Mouse (Mus musculus) hindbrain, embryonic 14.5 days (tissue): ENCODE results near the gene Gm10762. TPM values are rescaled to one million over a fixed set of nuclear protein-coding genes. Genes with fewer than 3 reads are reported as not detected.
"Not testable (repeated sequence)": the region's sequence is repeated elsewhere in the genome, so short reads cannot be mapped to it uniquely, and the experiment has no call there.

ENCODE experiments used
- ATAC-seq: fragments of 200-750 bp; cut with Nextera tagmentation; 2 replicates; pipeline ENCODE4 v1.8.0; 2017; ENCODE audit warnings: moderate number of reproducible peaks, mild to moderate bottlenecking, moderate TSS enrichment, moderate library complexity; ENCODE audit not compliant: low FRiP score
- DNase-seq: peaks from one replicate; pipeline ENCODE4 v3.0.0-alpha.2; 2015; ENCODE audit warnings: low spot score
- H3K27ac ChIP-seq: fragments of 300-500 bp; sonication (generic); 2 replicates; pipeline ENCODE4 v1.5.1; 2014; ENCODE audit warnings: mild to moderate bottlenecking, moderate library complexity
- H3K27me3 ChIP-seq: fragments of 300-500 bp; sonication (generic); 2 replicates; pipeline ENCODE4 v1.6.1; 2014; ENCODE audit warnings: mild to moderate bottlenecking, low read length, mixed read lengths; ENCODE audit not compliant: control insufficient read depth, insufficient read depth
- H3K36me3 ChIP-seq: fragments of 300-500 bp; sonication (generic); replicated peaks from 2 replicates; pipeline ENCODE4 v1.6.1; 2014; ENCODE audit not compliant: control insufficient read depth, insufficient read depth
- H3K4me1 ChIP-seq: fragments of 300-500 bp; sonication (generic); replicated peaks from 2 replicates; pipeline ENCODE4 v1.6.1; 2014; ENCODE audit warnings: antibody characterized with exemption, low read length, mixed read lengths; ENCODE audit not compliant: control insufficient read depth, insufficient read depth
- H3K4me2 ChIP-seq: fragments of 300-500 bp; sonication (generic); replicated peaks from 2 replicates; pipeline ENCODE4 v1.6.1; 2014; ENCODE audit warnings: mild to moderate bottlenecking, moderate library complexity
- H3K4me3 ChIP-seq: fragments of 300-500 bp; sonication (generic); replicated peaks from 2 replicates; pipeline ENCODE4 v1.5.1; 2014; ENCODE audit warnings: mild to moderate bottlenecking, low read length
- H3K9ac ChIP-seq: fragments of 300-500 bp; sonication (generic); 2 replicates; pipeline ENCODE4 v1.6.1; 2014
- H3K9me3 ChIP-seq: fragments of 300-500 bp; sonication (generic); 2 replicates; pipeline ENCODE4 v1.6.1; 2016; ENCODE audit warnings: low read length; ENCODE audit not compliant: control insufficient read depth
- WGBS: fragments of 180-500 bp; shearing (Covaris S2); extraction: QIAGEN DNeasy Blood & Tissue Kit; methylation state at CpG from one replicate; pipeline ENCODE4 v1.1.7; 2014; 5-methylcytosine and 5-hydroxymethylcytosine counted together
- polyA plus RNA-seq: library from polyadenylated mRNA; unstranded; fragments of >200 nt; fragmentation: Nextera tagmentation; extraction: Ambion mirVana; gene quantifications from 2 replicates; pipeline ENCODE4 v1.2.1, GENCODE M21; 2014

Gm10762 gene
- polyA plus RNA-seq: 19.8 and 22.8 TPM in 2 replicates

DNA sequence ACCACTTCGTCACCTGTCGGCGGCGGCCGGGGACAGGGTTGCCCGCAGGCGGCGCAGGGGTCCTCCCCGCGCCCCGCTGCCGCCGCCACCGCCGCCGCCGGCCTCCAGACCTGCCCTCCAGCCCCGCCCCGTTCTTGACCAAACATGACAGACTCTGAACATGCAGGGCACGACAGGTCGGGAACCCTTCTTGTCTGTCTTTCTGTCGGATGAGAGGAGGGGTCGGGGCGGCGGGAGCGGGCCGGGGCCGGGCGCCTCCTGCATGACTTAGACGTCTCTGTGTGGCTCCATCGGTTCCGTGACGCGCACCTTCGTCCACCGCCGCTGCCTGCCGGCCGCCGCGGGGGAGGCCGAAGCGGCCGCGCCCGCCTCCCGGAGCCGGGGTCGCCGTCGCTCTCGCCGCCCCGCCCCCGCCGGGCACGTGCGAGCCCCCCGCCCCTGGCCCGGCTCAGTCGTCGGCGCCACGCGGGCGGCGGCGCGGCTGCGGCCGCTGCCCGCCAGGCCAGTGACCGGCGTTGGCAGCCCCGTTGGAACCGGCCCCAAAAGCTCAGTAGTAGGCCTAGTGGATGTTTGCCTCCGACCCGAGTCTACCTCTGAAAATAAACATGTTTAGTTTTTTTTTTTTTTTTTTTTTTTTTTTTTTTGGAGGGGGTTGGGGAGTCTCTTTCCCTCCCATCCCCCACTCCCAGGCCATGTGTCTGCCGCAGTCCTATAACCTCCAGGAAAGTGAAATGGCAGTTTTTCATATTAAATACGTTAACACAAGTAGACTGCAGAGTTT lies at the start of gene Gm10762:
Gene Gm10762 (minus strand): TSS at position 65 of the 781 bp plus-strand sequence.
- Histone ChIP-seq H3K9me3 (no peaks in the 10 kb centered on the region), H3K4me3 (peak within 1 kb of the TSS; percentile 94), H3K27me3 (no peaks in the 10 kb centered on the region), H3K9ac (peak within 1 kb of the TSS; percentile 100), H3K27ac (peak within 1 kb of the TSS; percentile 100), H3K4me2 (peak within 1 kb of the TSS; percentile 75), H3K4me1 (peaks cover 15% of the 10 kb centered on the region), H3K36me3 (no peaks in the 10 kb centered on the region)
- WGBS: 0% methylated on average over 70 of the region's 80 CpGs
- peak; percentile 72 for ATAC-seq
- peak; percentile 72 for DNase-seq

DNA sequence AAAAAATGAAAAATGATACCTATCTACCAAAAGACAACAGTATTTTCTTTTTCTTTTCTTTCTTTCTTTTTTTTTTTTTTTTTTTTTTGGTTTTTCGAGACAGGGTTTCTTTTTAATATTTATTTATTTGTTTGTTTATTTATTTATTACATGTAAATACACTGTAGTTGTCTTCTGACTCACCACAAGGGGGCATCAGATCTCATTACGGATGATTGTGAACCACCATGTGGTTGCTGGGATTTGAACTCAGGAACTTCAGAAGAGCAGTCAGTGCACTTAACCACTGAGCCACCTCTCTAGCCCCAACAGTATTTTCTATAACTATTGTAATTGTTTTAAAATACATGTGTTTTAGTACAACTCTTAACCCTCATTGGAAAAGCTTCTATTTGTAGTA lies 41.3 kb upstream of the Gm10762 start:
- not testable (repeated sequence) for H3K9me3 ChIP-seq, H3K9ac ChIP-seq, H3K36me3 ChIP-seq, H3K4me3 ChIP-seq, DNase-seq, H3K4me2 ChIP-seq, H3K27me3 ChIP-seq, H3K4me1 ChIP-seq, ATAC-seq, H3K27ac ChIP-seq
- 71% methylated on average over 2 of the region's 2 CpGs for WGBS

DNA sequence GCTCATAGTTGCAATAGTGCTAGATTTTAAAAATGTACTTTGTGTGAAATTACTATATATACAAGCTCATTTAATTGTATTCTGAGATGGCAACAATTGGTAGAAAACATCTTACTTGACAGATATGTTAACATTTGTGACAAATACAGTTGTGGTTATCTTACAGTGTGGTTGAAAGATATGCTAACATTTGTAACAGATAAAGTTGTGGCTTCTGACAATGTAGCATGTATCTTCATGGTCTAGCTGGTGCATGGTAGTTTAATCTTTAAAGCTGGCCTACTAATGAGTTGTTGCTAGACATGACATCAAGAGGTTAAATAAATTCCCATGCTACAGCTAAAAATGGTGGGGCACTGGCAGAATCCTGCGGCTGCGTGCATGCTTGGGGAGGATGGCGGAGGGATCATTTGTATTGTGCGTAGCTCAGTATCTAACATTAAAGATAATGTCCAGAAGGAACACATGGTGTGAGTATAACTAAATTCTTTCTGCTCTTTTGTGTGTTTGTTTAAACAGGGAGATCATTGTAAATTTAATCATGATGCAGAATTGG lies 38.7 kb upstream of the Gm10762 start:
- Histone ChIP-seq H3K27me3 (no peaks in the 10 kb centered on the region), H3K4me1 (no peaks in the 10 kb centered on the region), H3K9ac (no peak overlapping the region), H3K27ac (no peak overlapping the region), H3K4me3 (no peak overlapping the region), H3K4me2 (no peak overlapping the region), H3K36me3 (no peaks in the 10 kb centered on the region), H3K9me3 (no peaks in the 10 kb centered on the region)
- 66% methylated on average over 4 of the region's 4 CpGs for WGBS
- DNase-seq (no peak), ATAC-seq (no peak)

DNA sequence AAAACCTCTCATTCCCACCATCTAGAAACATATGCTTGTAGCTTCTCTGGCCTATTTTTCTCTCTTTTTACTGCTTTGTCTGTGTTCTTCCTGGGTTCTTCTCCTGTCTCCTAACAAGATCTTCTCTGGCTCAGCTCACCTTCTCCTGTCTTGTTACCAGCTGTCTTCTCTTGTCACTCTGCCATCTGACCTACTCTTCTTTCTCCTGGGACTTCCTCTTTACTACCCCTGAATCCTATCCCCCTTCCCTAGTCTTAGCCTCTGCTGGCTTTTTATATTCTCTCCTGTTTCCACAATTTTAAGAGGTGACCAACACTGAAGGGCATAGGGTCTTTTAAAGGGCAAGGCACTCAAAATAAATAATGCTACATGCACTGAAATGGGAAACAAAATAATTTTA lies 37.3 kb upstream of the Gm10762 start:
- H3K4me3 ChIP-seq: no peak overlapping the region
- H3K27ac ChIP-seq: no peak overlapping the region
- H3K27me3 ChIP-seq: no peaks in the 10 kb centered on the region
- no peaks in the 10 kb centered on the region for H3K9me3 ChIP-seq
- no peak overlapping the region for H3K4me2 ChIP-seq
- H3K36me3 ChIP-seq: no peaks in the 10 kb centered on the region
- H3K9ac ChIP-seq: no peak overlapping the region
- no peak for ATAC-seq
- no peaks in the 10 kb centered on the region for H3K4me1 ChIP-seq
- no peak for DNase-seq

DNA sequence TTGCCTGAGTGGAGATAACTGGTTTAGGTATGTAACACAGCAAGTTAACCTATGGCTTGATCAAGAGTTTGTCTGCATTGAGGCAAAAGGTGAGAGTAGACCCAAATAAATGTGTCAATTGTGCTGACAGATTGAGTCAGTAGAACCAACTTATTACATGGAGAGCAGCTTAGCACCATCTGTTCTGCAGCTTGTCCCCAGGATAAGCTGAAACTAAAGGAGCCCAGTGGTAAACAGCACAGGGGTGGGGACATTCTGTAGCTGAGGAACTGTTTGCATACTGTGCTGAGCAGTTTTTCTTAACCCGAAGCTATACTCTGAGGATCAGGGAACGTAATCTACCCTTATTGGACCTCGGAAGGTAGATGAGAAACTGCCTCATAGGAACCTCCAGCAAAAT lies 17.2 kb upstream of the Gm10762 start:
- H3K9me3 ChIP-seq: no peaks in the 10 kb centered on the region
- H3K4me3 ChIP-seq: no peak overlapping the region
- ATAC-seq (no peak), DNase-seq (no peak)
- H3K9ac ChIP-seq: no peak overlapping the region
- no peaks in the 10 kb centered on the region for H3K4me1 ChIP-seq
- H3K4me2 ChIP-seq: no peak overlapping the region
- 91% methylated on average over 3 of the region's 3 CpGs for WGBS
- H3K27me3 ChIP-seq: no peaks in the 10 kb centered on the region
- no peaks in the 10 kb centered on the region for H3K36me3 ChIP-seq
- no peak overlapping the region for H3K27ac ChIP-seq

DNA sequence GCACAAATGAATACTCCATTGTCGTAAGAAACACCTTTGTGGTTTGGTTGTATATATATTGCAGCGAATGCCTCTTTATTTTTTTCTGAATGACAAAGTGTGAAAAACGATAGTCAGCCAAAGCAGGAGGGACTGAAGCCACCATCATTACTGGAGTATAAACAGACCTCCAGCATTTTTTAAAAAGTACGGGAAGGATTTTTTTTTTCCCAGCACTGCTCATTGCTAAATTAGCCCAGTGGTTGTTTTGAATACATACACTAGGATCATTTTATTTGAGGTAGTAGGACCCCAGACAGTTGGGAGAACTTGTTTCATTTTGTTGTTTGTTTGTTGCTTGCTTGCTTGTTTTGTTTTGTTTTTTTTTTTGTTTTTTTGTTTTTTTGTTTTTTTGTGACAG lies 8.0 kb upstream of the Gm10762 start:
- no peak overlapping the region for H3K27ac ChIP-seq
- no peak overlapping the region for H3K9ac ChIP-seq
- H3K4me3 ChIP-seq: no peak overlapping the region
- no peaks in the 10 kb centered on the region for H3K36me3 ChIP-seq
- 83% methylated on average over 4 of the region's 4 CpGs for WGBS
- no peaks in the 10 kb centered on the region for H3K27me3 ChIP-seq
- no peak overlapping the region for H3K4me2 ChIP-seq
- DNase-seq (no peak), ATAC-seq (no peak)
- no peaks in the 10 kb centered on the region for H3K9me3 ChIP-seq
- H3K4me1 ChIP-seq: no peaks in the 10 kb centered on the region

DNA sequence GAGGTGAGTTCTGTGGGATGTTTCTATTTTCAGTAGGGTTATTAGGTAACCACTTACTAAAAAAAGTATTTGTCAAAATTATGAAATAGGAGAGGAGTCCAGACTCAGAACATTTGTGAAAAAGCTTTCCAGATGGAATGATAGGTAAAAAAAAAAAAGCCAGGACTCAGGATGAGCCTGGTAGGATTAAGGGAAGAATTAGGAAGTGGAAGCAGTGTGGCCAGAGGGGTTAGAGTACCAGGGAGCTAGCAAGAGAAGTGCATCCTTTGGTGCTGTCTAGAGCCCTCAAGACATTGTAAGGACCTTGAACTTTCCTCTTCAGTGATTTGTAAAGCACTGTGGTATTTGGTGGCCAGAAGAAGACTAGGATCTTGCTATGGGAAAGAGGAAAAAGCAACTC lies 4.8 kb upstream of the Gm10762 start:
- DNase-seq: no peak
- ATAC-seq: no peak
- no peaks in the 10 kb centered on the region for H3K27me3 ChIP-seq

DNA sequence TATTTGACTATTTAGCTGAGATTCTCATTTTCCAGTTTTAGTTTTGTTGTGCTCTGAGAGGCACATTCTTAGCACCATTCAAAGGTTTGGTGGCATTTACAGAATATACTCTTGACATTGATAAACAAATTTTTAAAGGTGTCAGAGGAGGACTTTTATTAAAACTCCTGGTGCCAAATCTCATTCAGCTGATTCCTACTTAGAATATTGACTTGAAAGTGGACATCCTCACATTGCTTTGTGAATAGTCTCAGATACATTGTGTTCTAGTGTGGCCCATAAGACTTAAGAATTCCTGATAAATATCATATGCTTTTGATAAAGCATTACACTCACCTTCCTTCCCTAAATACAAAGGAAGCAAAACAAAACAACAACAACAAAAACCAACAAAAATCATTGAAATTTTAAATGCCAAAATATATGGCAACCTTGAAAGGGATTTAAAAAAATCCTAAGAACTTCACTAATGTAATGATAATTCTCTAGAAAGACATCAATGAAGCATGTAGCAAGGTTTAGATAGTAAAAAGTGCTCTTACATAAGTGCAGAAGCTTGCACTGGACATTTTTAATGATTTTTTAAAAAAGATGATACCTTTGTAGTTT lies 1.1 kb upstream of the Gm10762 start:
- DNase-seq: no peak
- ATAC-seq: no peak
- Histone ChIP-seq H3K27ac (peak overlapping the region; percentile 100), H3K9ac (peak overlapping the region; percentile 100), H3K9me3 (no peaks in the 10 kb centered on the region), H3K36me3 (no peaks in the 10 kb centered on the region), H3K4me3 (peak overlapping the region; percentile 94), H3K4me2 (peak overlapping the region; percentile 75), H3K4me1 (peaks cover 15% of the 10 kb centered on the region), H3K27me3 (no peaks in the 10 kb centered on the region)

More for the DNA sequence above, 4.8 kb upstream of the Gm10762 start:
- H3K9ac ChIP-seq: no peak overlapping the region
- no peak overlapping the region for H3K4me3 ChIP-seq
- H3K27ac ChIP-seq: no peak overlapping the region
- no peak overlapping the region for H3K4me2 ChIP-seq
- peaks cover 6% of the 10 kb centered on the region; the same call in 1 of the 2 replicates for H3K4me1 ChIP-seq
- H3K9me3 ChIP-seq: no peaks in the 10 kb centered on the region
- H3K36me3 ChIP-seq: no peaks in the 10 kb centered on the region

DNA sequence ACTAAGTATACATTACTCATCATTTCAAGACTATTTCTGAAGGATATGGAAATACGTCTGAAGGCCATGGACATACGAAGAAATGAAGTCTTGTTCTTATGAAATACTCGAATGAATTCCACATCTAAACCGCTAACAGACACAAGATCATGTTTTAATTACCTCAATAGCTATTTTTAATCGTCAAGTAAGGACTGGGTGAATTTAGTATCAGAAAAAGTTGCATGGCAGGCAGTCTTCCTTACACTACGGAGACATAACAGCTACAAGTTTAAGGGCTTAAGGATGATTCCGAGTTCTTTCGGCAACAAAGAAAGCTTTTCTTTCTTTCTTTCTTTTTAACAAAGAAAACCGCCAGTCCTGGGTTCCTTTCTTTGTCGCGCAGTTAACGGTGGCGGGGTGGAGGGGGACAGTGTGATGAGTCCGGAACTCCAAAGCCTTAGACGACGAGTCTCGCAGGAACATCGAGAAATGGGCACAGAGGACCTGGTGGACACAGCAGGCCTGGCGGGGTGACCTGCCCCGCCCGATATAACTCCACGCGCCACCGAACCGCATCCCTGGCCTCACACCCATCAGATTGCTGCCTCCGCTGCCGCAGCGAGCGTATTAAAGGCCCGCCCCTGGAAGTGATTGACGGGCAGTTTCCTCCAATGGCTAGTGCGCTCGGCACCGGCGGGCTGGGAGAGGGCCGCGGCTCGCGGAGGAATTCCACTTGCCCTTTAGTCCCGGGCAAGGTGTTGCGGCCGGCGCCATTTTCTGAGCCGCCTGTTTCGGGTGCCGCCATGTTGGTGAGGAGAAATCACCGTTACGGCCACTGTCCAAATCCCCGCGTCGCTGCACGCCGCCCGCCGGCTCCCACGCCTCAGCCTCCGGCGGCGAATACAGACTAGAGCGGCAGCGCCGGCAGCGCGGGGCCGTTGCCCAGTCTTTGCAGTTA lies 614 bp downstream of the Gm10762 start, which contains the start of gene Zc3h6:
Gene Zc3h6 (plus strand): TSS at position 762 of the 940 bp plus-strand sequence.
- Histone ChIP-seq H3K4me2 (peak within 1 kb of the TSS; percentile 75), H3K4me1 (peaks cover 15% of the 10 kb centered on the region), H3K9me3 (no peaks in the 10 kb centered on the region), H3K27ac (peak within 1 kb of the TSS; percentile 100), H3K36me3 (no peaks in the 10 kb centered on the region), H3K9ac (peak within 1 kb of the TSS; percentile 100), H3K27me3 (no peaks in the 10 kb centered on the region), H3K4me3 (peak within 1 kb of the TSS; percentile 94)
- WGBS: under 1% methylated on average over 65 of the region's 65 CpGs
- ATAC-seq (peak; percentile 98), DNase-seq (peak; percentile 100)
